Mouse (Mus musculus): ENCODE measurements around the gene Cep112. TPM values are rescaled to one million over a fixed set of nuclear protein-coding genes. Genes with fewer than 3 reads are reported as not detected.

Cep112 gene
- polyA plus RNA-seq, 1 experiment from 2014 or later: 22.4 TPM

DNA sequence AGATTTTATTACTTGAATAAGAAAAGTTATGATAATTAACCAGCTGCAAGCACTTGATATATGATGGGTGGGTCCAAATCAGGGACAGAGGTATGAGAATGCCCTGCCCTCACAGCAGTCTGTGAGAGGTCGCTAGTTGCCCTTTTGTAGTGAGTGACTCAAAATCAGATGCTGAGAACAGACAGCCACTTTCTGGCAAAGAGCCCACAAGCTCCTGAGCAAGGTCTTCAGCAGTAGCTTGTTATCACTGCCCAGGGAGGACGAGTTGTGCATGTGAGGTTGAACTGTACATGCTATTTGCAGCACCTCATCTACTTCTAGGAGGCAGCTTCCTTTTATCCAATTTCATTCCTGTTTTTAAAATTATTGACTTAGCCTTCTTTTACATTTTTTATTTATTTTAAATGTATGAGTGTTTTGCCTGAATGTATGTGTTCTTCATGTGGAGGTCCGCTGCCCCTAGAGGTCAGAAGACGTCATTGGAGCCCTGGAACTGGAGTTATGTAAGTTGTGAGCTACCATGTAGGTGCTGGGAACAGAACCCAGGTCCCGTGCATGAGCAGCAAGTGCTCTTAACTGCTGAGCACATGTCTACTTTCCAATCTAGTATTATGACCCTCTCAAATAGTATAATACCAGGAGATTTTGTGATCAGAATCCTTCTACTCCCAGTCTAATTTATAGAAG is 200.7 kb downstream of the Cep112 start:
- H3K4me1 ChIP-seq: peaks cover 11% of the 10 kb centered on the region; the same call in 1 of the 2 replicates
- no peaks in the 10 kb centered on the region for H3K27me3 ChIP-seq
- H3K9ac ChIP-seq: no peak overlapping the region
- no peak overlapping the region for H3K4me2 ChIP-seq
- no peak overlapping the region for H3K4me3 ChIP-seq (replicated peaks)
- no peak overlapping the region for H3K27ac ChIP-seq
- ATAC-seq (ENCODE audit: low FRiP score): no peak
- H3K9me3 ChIP-seq: no peaks in the 10 kb centered on the region
- H3K36me3 ChIP-seq (replicated peaks): no peaks in the 10 kb centered on the region
- 81% methylated on average over 5 of the region's 5 CpGs for WGBS

DNA sequence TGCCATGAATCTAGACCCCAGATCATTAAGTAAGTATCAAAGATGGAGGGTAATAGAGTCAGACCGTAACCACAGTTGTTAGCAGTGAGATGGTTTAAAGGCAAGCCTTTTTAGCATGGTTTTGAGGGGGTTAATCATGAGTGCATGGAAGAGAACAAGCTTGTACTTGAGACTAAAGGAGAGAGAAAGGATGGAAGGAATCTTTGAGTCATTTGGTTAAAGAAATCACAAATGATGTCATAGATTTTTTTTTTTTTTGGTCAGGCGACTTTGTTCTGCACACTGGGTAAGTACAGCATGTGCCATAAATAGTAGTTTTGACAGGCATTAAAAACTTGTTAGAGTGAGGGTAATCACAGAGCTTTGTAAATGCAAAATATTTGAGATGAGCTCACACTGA is 212.8 kb downstream of the Cep112 start:
- no peak overlapping the region for H3K9ac ChIP-seq
- H3K4me3 ChIP-seq (replicated peaks): no peak overlapping the region
- H3K27ac ChIP-seq: no peak overlapping the region
- no peak overlapping the region for H3K4me2 ChIP-seq
- no peaks in the 10 kb centered on the region for H3K36me3 ChIP-seq (replicated peaks)
- no peaks in the 10 kb centered on the region for H3K27me3 ChIP-seq
- H3K9me3 ChIP-seq: no peaks in the 10 kb centered on the region
- no peak for ATAC-seq (ENCODE audit: low FRiP score)
- no peaks in the 10 kb centered on the region for H3K4me1 ChIP-seq
- WGBS: 81% methylated on average over 2 of the region's 2 CpGs

DNA sequence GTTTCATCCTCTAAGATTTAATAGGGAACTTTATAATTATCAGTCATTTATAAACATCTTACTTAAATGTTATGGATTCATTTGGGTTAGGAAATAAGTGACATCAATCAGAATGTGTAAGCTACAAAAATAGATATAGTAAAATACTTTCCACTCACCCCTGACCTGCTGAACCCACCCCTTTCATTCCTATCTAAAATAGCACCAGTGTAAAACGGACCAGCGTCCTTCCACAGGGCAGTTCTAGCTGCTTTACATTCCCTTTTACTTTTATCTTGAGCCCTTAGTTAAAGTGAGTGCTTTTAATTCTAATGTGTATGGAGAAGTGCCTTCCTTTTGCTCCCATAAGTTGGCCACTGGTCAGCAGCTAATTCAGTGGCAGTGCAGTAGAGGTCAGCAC is 230.6 kb downstream of the Cep112 start:
- 89% methylated on average over 2 of the region's 2 CpGs for WGBS
- Histone ChIP-seq H3K27me3 (no peaks in the 10 kb centered on the region), H3K36me3 (replicated peaks) (no peaks in the 10 kb centered on the region), H3K9ac (no peak overlapping the region), H3K4me1 (peaks cover 3% of the 10 kb centered on the region; the same call in 1 of the 2 replicates), H3K4me3 (replicated peaks) (no peak overlapping the region), H3K4me2 (no peak overlapping the region), H3K27ac (no peak overlapping the region), H3K9me3 (no peaks in the 10 kb centered on the region)
- ATAC-seq (ENCODE audit: low FRiP score): no peak

DNA sequence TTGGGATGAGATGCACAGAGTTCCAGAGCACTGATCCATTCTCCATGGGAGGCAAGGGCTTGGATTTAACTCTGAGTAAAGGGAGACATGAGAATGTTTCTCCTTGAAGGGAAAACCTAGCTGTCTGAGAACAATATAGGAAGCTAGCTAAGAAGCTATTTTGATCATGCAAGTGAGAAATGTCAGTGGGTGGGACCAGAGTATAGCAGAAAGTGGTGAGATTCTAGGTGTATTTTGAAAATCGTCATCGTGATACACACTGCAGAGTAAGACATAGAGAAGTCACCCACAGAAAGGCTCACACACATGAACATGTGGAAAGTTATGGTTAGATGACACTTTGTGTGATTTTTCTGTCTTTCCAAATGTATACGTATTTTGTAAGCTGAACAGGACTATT is 257.0 kb downstream of the Cep112 start:
- Histone ChIP-seq H3K27me3 (no peaks in the 10 kb centered on the region), H3K4me2 (no peak overlapping the region), H3K27ac (no peak overlapping the region), H3K36me3 (replicated peaks) (no peaks in the 10 kb centered on the region), H3K9ac (no peak overlapping the region), H3K4me3 (replicated peaks) (no peak overlapping the region), H3K4me1 (no peaks in the 10 kb centered on the region), H3K9me3 (no peaks in the 10 kb centered on the region)
- ATAC-seq (ENCODE audit: low FRiP score): no peak
- 93% methylated on average over 3 of the region's 3 CpGs for WGBS

DNA sequence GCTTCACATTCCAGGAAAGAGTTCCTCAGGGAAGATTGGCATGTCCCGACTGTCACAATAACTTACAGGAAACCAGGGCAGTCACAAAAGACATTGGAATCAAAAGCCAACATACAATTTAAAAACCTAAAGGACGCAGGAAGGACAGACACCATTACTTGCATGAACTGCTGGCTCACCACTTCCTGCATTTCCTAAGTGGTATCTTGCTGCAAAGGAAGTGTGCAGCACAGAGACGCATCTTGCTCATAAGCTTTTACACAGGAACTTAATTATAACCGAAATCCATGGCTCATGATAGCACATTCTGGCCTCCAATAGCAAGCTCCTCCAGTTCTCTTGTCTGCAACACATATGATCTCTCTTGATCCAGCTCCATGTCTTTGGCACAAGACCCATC is 271.6 kb downstream of the Cep112 start:
- H3K27me3 ChIP-seq: no peaks in the 10 kb centered on the region
- no peak overlapping the region for H3K27ac ChIP-seq
- H3K4me3 ChIP-seq (replicated peaks): no peak overlapping the region
- no peak for ATAC-seq (ENCODE audit: low FRiP score)
- WGBS: 88% methylated on average over 4 of the region's 4 CpGs
- no peaks in the 10 kb centered on the region for H3K4me1 ChIP-seq
- H3K9ac ChIP-seq: no peak overlapping the region
- no peak overlapping the region for H3K4me2 ChIP-seq
- H3K9me3 ChIP-seq: no peaks in the 10 kb centered on the region
- no peaks in the 10 kb centered on the region for H3K36me3 ChIP-seq (replicated peaks)

DNA sequence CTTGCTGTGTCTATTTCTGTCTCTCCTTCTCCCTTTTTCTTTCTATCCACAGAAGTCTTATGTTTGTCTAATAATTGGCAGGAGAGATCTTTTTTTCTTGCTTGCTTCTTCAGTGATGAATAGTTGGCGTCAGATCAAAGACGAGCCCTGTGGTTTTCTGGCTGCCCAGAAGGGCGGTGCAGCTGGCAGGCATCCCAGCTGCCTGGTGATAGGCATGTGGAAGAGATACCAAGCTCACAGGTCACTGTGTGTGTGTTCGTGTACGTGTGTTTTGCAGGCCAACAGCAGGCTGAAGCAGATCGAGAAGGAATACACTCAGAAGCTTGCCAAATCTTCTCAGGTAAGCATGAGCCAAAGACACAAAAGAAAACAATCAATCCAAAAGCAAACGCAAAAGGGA is 327.3 kb downstream of the Cep112 start:
- Histone ChIP-seq H3K9me3 (no peaks in the 10 kb centered on the region), H3K27me3 (no peaks in the 10 kb centered on the region), H3K4me1 (peaks cover 10% of the 10 kb centered on the region), H3K4me3 (replicated peaks) (no peak overlapping the region), H3K4me2 (no peak overlapping the region), H3K27ac (peak overlapping the region; percentile 70; the same call in 1 of the 2 replicates), H3K9ac (no peak overlapping the region), H3K36me3 (replicated peaks) (no peaks in the 10 kb centered on the region)
- peak; percentile 46; the same call in 1 of the 2 replicates for ATAC-seq (ENCODE audit: low FRiP score)
- 52% methylated on average over 7 of the region's 7 CpGs for WGBS

DNA sequence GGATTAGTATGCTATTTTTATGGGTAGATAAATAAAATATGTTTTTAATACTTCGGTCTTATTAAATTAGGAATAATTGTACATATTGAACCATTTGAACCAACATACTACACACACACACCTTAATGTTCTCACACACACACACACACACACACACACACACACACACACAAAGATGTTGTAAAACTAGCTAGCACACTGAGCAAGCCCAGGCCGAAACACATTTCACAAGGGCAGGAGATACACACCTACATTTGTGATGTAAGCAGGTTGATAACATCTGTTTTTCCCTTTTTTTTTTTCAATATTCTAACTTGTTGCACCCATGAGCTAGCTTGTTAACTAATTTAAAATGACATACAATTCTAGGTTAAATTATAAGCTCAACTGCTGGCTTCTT is 327.8 kb downstream of the Cep112 start:
- no peak for ATAC-seq (ENCODE audit: low FRiP score)
- Histone ChIP-seq H3K9ac (no peak overlapping the region), H3K4me2 (no peak overlapping the region), H3K4me1 (peaks cover 10% of the 10 kb centered on the region), H3K4me3 (replicated peaks) (no peak overlapping the region), H3K27me3 (no peaks in the 10 kb centered on the region), H3K9me3 (no peaks in the 10 kb centered on the region), H3K36me3 (replicated peaks) (no peaks in the 10 kb centered on the region), H3K27ac (0 out of 2 replicates have a peak overlapping the region, but pooled peaks have one; percentile 70)
- 90% methylated on average over 2 of the region's 2 CpGs for WGBS

DNA sequence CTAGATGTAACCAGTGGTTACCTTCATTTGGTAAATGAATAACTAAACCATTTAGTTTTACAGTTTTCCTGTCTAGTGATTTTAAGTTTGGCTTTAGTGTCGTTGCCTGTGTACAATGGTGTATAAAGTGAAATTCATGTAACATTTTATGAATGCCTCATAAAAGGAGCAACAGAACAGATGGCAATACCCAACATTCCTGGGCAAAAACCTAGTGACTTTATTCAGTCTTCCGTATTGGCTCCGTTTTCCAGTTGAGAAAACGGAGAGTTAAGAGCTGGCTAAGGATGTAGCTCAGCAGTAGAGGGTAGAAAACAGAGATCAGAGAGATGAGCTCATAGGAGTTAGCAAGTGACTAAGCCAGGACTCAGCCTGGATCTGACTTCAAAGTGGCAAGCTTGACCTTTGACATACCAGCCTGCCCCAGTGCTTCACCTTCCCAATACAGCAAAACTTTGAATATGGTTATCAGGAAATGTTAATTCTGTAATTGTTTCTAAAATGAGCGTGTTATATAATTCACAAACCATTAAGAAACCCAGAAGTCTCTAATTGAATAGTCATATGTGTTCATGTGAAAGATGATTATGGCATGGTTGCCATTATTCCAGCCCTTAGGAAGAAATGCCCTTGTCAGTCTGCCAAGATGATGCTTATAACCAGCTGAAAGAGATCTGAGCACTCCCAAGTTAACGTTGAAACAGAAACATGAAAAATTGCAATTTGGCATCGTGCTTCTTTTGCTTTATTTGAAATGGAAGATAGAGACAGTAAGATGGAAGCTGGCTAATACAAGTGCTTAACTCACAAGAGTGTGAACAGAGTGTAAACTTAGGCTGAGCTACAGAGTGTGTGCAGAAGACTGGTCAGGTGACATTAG is 328.6 kb downstream of the Cep112 start:
- Histone ChIP-seq H3K9me3 (no peaks in the 10 kb centered on the region), H3K36me3 (replicated peaks) (no peaks in the 10 kb centered on the region), H3K27me3 (no peaks in the 10 kb centered on the region), H3K4me3 (replicated peaks) (no peak overlapping the region), H3K9ac (no peak overlapping the region), H3K27ac (no peak overlapping the region), H3K4me2 (no peak overlapping the region), H3K4me1 (peaks cover 10% of the 10 kb centered on the region)
- WGBS: 83% methylated on average over 7 of the region's 7 CpGs
- no peak for ATAC-seq (ENCODE audit: low FRiP score)

DNA sequence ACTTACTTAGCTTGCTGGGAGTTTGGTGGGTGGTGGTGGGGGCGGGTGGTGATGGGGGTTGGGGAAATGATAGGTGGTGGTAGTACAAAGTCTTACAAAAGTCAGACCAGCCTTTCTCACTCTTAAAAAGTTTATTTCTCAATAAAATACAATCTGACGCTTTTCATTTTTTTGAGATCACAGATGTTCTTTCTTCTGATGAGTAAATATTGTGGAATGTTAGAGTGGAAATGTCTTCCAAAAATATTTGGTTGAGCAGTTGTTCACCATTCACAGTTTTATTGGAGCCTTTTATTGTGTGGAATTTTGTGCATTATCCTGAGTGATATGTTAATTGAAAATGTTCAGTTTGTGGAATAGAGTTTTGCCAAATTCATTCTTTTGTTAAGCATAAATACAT is 332.2 kb downstream of the Cep112 start:
- Histone ChIP-seq H3K9me3 (no peaks in the 10 kb centered on the region), H3K4me3 (replicated peaks) (no peak overlapping the region), H3K36me3 (replicated peaks) (no peaks in the 10 kb centered on the region), H3K9ac (no peak overlapping the region), H3K27me3 (no peaks in the 10 kb centered on the region), H3K27ac (no peak overlapping the region), H3K4me2 (no peak overlapping the region), H3K4me1 (peaks cover 3% of the 10 kb centered on the region)
- WGBS: 95% methylated on average over 2 of the region's 2 CpGs
- no peak for ATAC-seq (ENCODE audit: low FRiP score)

DNA sequence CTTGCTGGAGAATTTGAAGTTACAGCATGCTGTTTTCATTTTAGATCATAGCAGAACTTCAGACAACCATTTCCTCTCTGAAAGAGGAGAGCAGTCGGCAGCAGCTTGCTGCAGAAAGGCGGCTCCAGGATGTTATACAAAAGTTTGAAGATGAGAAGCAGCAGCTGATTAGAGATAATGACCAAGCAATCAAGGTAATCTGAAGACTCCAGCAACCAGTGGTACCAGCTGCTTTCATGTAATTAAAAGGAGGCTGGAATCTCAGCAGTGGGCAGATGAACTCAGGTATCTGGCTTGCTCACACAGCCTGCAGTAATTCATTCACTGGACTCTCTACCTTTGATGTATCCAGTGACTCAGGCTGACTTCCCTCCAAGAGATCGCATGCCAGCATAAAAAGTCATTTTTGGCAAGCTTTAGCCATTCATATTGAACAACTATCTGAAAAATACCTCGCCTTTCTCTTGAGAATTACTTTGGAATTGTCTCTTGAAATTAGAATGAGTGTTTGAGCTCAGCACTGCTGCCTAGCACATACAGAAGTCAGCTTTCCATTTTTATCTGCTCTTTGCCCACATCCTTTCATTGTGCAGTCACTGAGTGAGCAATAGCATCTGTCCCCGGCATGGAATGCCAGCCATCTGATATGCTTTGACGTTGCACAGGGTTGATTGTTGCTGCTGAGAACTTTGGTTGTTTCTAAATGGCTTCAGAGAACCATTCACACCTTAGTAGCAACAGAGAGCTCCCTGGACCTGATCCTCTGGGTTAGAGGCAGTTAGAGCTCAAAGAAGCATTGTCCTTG is 332.8 kb downstream of the Cep112 start:
- Histone ChIP-seq H3K4me3 (replicated peaks) (no peak overlapping the region), H3K4me1 (no peaks in the 10 kb centered on the region), H3K9me3 (no peaks in the 10 kb centered on the region), H3K27me3 (no peaks in the 10 kb centered on the region), H3K4me2 (no peak overlapping the region), H3K36me3 (replicated peaks) (no peaks in the 10 kb centered on the region), H3K27ac (no peak overlapping the region), H3K9ac (no peak overlapping the region)
- no peak for ATAC-seq (ENCODE audit: low FRiP score)
- WGBS: 65% methylated on average over 6 of the region's 6 CpGs

DNA sequence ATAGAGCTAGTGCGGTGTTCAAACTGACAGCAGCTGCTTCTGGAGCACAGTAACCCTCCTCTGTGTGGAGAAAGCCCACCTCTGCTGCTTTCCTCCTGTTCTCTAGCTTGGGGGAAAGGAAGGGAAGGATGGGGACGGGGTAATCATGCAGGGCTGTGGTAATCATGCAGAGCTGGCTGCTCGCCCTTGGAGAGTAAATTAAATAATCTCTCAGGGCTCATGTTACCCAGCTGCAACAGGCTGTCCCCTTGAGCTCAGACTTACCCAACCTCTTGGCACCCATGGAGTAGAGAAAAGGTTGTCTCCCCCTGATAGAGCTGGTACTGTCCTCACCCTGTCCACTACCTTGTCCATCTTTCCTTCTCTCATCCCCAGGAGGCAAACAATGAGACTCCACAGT is 345.1 kb downstream of the Cep112 start:
- Histone ChIP-seq H3K4me1 (peaks cover 11% of the 10 kb centered on the region; the same call in 1 of the 2 replicates), H3K27ac (no peak overlapping the region), H3K9me3 (no peaks in the 10 kb centered on the region), H3K9ac (no peak overlapping the region), H3K27me3 (no peaks in the 10 kb centered on the region), H3K36me3 (replicated peaks) (no peaks in the 10 kb centered on the region), H3K4me3 (replicated peaks) (no peak overlapping the region), H3K4me2 (no peak overlapping the region)
- no peak for ATAC-seq (ENCODE audit: low FRiP score)
- 57% methylated on average over 3 of the region's 3 CpGs for WGBS

DNA sequence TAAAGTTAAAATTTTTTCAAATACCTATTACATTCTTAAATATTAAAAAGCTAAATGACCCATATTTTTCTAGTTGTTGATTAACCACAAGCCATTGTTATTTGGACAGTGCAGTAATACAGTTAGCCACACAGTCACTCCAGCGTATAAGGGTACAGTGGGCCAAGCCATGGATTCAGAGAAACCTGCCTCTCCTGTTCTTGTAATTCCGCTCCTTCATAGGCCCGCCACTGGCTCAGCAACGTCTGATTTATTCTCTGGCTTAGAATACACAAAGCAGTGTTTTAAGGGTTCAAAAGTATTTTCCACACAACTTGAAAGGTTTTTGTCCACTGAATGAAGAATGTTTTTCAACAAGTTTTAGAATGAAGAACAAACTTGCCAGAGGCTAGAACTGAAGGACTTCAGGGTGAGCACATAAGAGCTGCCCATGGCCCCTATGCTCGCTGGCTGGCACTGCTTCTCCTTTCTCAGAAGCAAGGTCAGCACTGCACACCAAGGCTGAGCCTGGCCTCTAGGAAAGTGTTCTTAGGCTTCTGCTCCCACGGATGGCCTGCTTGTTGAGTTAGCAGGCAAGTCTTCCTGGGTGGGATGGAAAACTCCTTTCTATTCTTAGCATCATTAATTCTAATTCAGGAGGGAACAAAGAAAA is 349.2 kb downstream of the Cep112 start:
- H3K4me2 ChIP-seq: no peak overlapping the region
- 50% methylated on average over 6 of the region's 6 CpGs for WGBS
- H3K36me3 ChIP-seq (replicated peaks): no peaks in the 10 kb centered on the region
- no peak overlapping the region for H3K9ac ChIP-seq
- H3K27ac ChIP-seq: no peak overlapping the region
- no peak overlapping the region for H3K4me3 ChIP-seq (replicated peaks)
- ATAC-seq (ENCODE audit: low FRiP score): no peak
- no peaks in the 10 kb centered on the region for H3K9me3 ChIP-seq
- peaks cover 19% of the 10 kb centered on the region; the same call in 1 of the 2 replicates for H3K4me1 ChIP-seq
- H3K27me3 ChIP-seq: no peaks in the 10 kb centered on the region

Measured in forebrain, embryonic 12.5 days (tissue).